Mouse (Mus musculus) ES-E14 (cell line): ENCODE results near the gene Sphk1. TPM values are rescaled to one million over a fixed set of nuclear protein-coding genes. Genes with fewer than 3 reads are reported as not detected.

Experiments
- DNase-seq: peaks from one replicate; pipeline ENCODE4 v3.0.0-alpha.2; 2013; ENCODE audit warnings: low read depth, low spot score
- H3K27ac ChIP-seq: 2 replicates; pipeline ENCODE4 v1.5.1; 2012; ENCODE audit warnings: low read depth, mild to moderate bottlenecking, low read length, moderate library complexity, mixed read lengths; ENCODE audit not compliant: poor library complexity, insufficient read depth, severe bottlenecking
- H3K36me3 ChIP-seq: 2 replicates; pipeline ENCODE4 v1.6.1; 2012; ENCODE audit warnings: mild to moderate bottlenecking, low read length, moderate library complexity, mixed read lengths; ENCODE audit not compliant: control insufficient read depth, poor library complexity, insufficient read depth, severe bottlenecking
- H3K4me1 ChIP-seq, 2 experiments: fragments of 150-350 bp in 1 of 2; sonication (generic) in 1 of 2; 2 replicates each; pipeline ENCODE4 v1.6.1; 2012; ENCODE audit warnings: low read length in 2 of 2, mild to moderate bottlenecking in 1 of 2, mixed read lengths in 1 of 2; ENCODE audit not compliant: control insufficient read depth in 2 of 2, insufficient read depth in 2 of 2, poor library complexity in 1 of 2
- H3K4me3 ChIP-seq, 2 experiments: fragments of 150-350 bp in 1 of 2; sonication (generic) in 1 of 2; 2 replicates each; pipeline ENCODE4 v1.5.1; 2012; ENCODE audit warnings: low read length in 2 of 2, low read depth in 1 of 2, mild to moderate bottlenecking in 1 of 2, mixed read lengths in 1 of 2; ENCODE audit not compliant: insufficient read depth in 1 of 2, poor library complexity in 1 of 2, severe bottlenecking in 1 of 2
- H3K9ac ChIP-seq: 2 replicates; pipeline ENCODE4 v1.6.1; 2012; ENCODE audit warnings: low read depth, mild to moderate bottlenecking, low read length, mixed read lengths; ENCODE audit not compliant: poor library complexity, insufficient read depth, severe bottlenecking
- H3K9me3 ChIP-seq: fragments of 150-350 bp; sonication (generic); 2 replicates; pipeline ENCODE4 v1.6.1; 2012; ENCODE audit warnings: low read depth, mild to moderate bottlenecking, low read length; ENCODE audit not compliant: control insufficient read depth, insufficient read depth
- CHD2 ChIP-seq: IDR thresholded peaks from 2 replicates; pipeline ENCODE4 v1.6.1; 2014; ENCODE audit warnings: mild to moderate bottlenecking, low read depth, low read length, inconsistent platforms
- HCFC1 ChIP-seq: IDR thresholded peaks from 2 replicates; pipeline ENCODE4 v1.6.1; 2012; ENCODE audit warnings: low read length, inconsistent platforms, borderline replicate concordance; ENCODE audit not compliant: insufficient read depth
- MAFK ChIP-seq: IDR thresholded peaks from 2 replicates; pipeline ENCODE4 v1.6.1; 2014; ENCODE audit warnings: mild to moderate bottlenecking, low read depth, low read length, inconsistent platforms; ENCODE audit not compliant: insufficient read depth
- ZC3H11A ChIP-seq: IDR thresholded peaks from 2 replicates; pipeline ENCODE4 v1.6.1; 2012; ENCODE audit warnings: low read depth, mild to moderate bottlenecking, inconsistent platforms, low read length, borderline replicate concordance
- ZNF384 ChIP-seq: IDR thresholded peaks from 2 replicates; pipeline ENCODE4 v1.6.1; 2012; ENCODE audit warnings: low read depth, low read length, inconsistent platforms
- in situ Hi-C, 2 experiments: fragments of 600-800 bp; cut with MboI; formaldehyde crosslinking; loops; one replicate each; pipeline ENCODE4 v1.15.1; 2025; ENCODE audit warnings: low sequenced_read_pairs in 2 of 2, inconsistent platforms in 1 of 2; ENCODE audit not compliant: unreplicated experiment in 2 of 2
- total RNA-seq: library from RNA; depleted of rRNA; stranded (reverse); fragments of 300-350 nt; gene quantifications from 2 replicates; pipeline ENCODE4 v1.2.3, GENCODE M21; 2012

Gene Sphk1
- total RNA-seq, 1 experiment = 2.1 TPM

DNA sequence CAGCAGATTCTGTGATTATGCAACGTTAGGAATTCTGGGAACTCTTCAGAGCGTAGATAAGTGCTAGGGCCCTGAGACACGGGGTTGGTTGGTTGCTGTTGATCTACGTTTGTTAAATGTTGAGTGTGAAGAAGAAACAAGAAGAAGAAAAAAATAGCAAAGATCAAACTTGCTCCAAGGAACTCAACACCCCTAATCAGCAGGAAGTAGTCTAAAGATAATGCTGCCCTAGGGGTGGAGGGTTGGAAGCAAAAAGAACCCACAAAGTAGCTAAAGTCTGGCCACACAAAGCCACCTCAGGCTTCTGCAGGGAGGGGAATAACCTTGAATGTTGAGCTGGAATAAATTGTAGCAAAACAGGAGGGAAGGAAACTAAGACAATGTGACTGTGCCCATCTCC lies 33.4 kb upstream of the Sphk1 start:
- Histone ChIP-seq H3K9me3 (no peaks in the 10 kb centered on the region), H3K36me3 (no peaks in the 10 kb centered on the region), H3K27ac (no peak overlapping the region), H3K4me1 (peaks cover 0 to 4% of the 10 kb centered on the region in 2 experiments; a peak in 1 of 4 replicates), H3K4me3 (no peak overlapping the region), H3K9ac (no peak overlapping the region)
- TF ChIP-seq ZC3H11A (no peak), ZNF384 (no peak), HCFC1 (no peak), CHD2 (no peak), MAFK (no peak)
- no peak for DNase-seq
- in situ Hi-C loops = no loop called here

GRCm38 (mm10) chr11:116498596-116498995 lies 32.1 kb upstream of the Sphk1 start:
- Histone ChIP-seq H3K27ac (no peak overlapping the region), H3K9me3 (no peaks in the 10 kb centered on the region), H3K4me1 (0 out of 4 replicates have a peak, but pooled peaks cover 0 to 4% of the 10 kb centered on the region in 2 experiments), H3K36me3 (no peaks in the 10 kb centered on the region), H3K4me3 (peak overlapping the region; percentile 22 to 58; a peak in 3 of 4 replicates), H3K9ac (peak overlapping the region; percentile 60)
- in situ Hi-C loops = no loop called here
- DNase-seq = no peak
- no peak for TF ChIP-seq HCFC1
- TF ChIP-seq MAFK = no peak
- TF ChIP-seq CHD2 = no peak
- TF ChIP-seq ZNF384 = no peak
- no peak for TF ChIP-seq ZC3H11A

- no peaks in the 10 kb centered on the region for H3K9me3 ChIP-seq
- H3K9ac ChIP-seq = no peak overlapping the region
- no peaks in the 10 kb centered on the region for H3K36me3 ChIP-seq
- TF ChIP-seq ZNF384 = peak; percentile 87
- TF ChIP-seq HCFC1 = no peak
- peak overlapping the region; percentile 22 to 58; a peak in 1 of 4 replicates for H3K4me3 ChIP-seq
- in situ Hi-C loops = no loop called here
- H3K27ac ChIP-seq = no peak overlapping the region
- H3K4me1 ChIP-seq = 0 out of 4 replicates have a peak, but pooled peaks cover 0 to 4% of the 10 kb centered on the region in 2 experiments
- no peak for DNase-seq
Observed at GRCm38 (mm10) chr11:116499018-116499417, 31.7 kb upstream of the Sphk1 start.

- peak; percentile 72 for DNase-seq
- TF ChIP-seq CHD2 (no peak), MAFK (peak; percentile 100), ZNF384 (no peak)
Observed at GRCm38 (mm10) chr11:116501005-116501746, 29.5 kb upstream of the Sphk1 start.

GRCm38 (mm10) chr11:116504516-116504915 lies 26.2 kb upstream of the Sphk1 start:
- Histone ChIP-seq H3K9ac (peak overlapping the region; percentile 37; the same call in 1 of the 2 replicates), H3K36me3 (no peaks in the 10 kb centered on the region), H3K27ac (no peak overlapping the region), H3K4me1 (peaks cover 0 to 1% of the 10 kb centered on the region in 2 experiments; a peak in 1 of 4 replicates), H3K9me3 (no peaks in the 10 kb centered on the region), H3K4me3 (peak overlapping the region; percentile 50 to 64)
- in situ Hi-C loops = no loop called here
- DNase-seq = no peak
- TF ChIP-seq HCFC1 (no peak), ZNF384 (no peak), CHD2 (no peak), ZC3H11A (no peak), MAFK (no peak)

More at GRCm38 (mm10) chr11:116501005-116501746, 29.5 kb upstream of the Sphk1 start:
- Histone ChIP-seq H3K4me3 (no peak overlapping the region), H3K36me3 (no peaks in the 10 kb centered on the region), H3K4me1 (peaks cover 0 to 1% of the 10 kb centered on the region in 2 experiments; a peak in 1 of 4 replicates), H3K9ac (no peak overlapping the region), H3K27ac (no peak overlapping the region), H3K9me3 (no peaks in the 10 kb centered on the region)
- in situ Hi-C loops = no loop called here
